Mouse (Mus musculus) spleen, adult 2 months (tissue): ENCODE results near the gene Eef1akmt3.

Experiments used
- CTCF ChIP-seq: fragments of 200-500 bp; IDR thresholded peaks from 2 replicates; pipeline ENCODE4 v1.5.1; 2011; ENCODE audit warnings: mild to moderate bottlenecking, inconsistent platforms; ENCODE audit not compliant: insufficient read depth, insufficient read length, insufficient replicate concordance; ENCODE audit errors: extremely low read depth
- POLR2A ChIP-seq: fragments of 200-500 bp; IDR thresholded peaks from 2 replicates; pipeline ENCODE4 v1.6.1; 2011; ENCODE audit warnings: low read depth, low read length, inconsistent platforms

GRCm38 (mm10) chr10:127041774-127042338 is 543 bp upstream of the Eef1akmt3 start:
- no peak for TF ChIP-seq CTCF
- TF ChIP-seq POLR2A = no peak
